Mouse (Mus musculus) cerebellum, adult 2 months (tissue): Measurements from ENCODE around the gene Pla2g10. TPM values are rescaled to one million over a fixed set of nuclear protein-coding genes. Genes with fewer than 3 reads are reported as not detected.

ENCODE experiments used
- DNase-seq, 2 experiments: peaks; one replicate each; pipeline ENCODE4 v3.0.0; 2021
- H3K27ac ChIP-seq: fragments of 200-500 bp; 2 replicates; pipeline ENCODE4 v1.5.1; 2012; ENCODE audit warnings: low read length, control low read depth, inconsistent platforms; ENCODE audit not compliant: insufficient read depth
- H3K27me3 ChIP-seq: fragments of 200-500 bp; 2 replicates; pipeline ENCODE4 v1.6.1; 2012; ENCODE audit warnings: inconsistent platforms, mild to moderate bottlenecking, low read length, moderate library complexity; ENCODE audit not compliant: control insufficient read depth, insufficient read depth
- H3K4me1 ChIP-seq: fragments of 200-500 bp; 2 replicates; pipeline ENCODE4 v1.6.1; 2011; ENCODE audit warnings: low read length; ENCODE audit not compliant: control insufficient read depth, insufficient read depth
- H3K4me3 ChIP-seq: fragments of 200-500 bp; replicated peaks from 2 replicates; pipeline ENCODE3; 2011; ENCODE audit warnings: mild to moderate bottlenecking, low read depth, low read length, control low read depth; ENCODE audit not compliant: insufficient read depth
- CTCF ChIP-seq: fragments of 200-500 bp; IDR thresholded peaks from 2 replicates; pipeline ENCODE4 v1.5.1; 2011; ENCODE audit warnings: low read depth, mild to moderate bottlenecking, control low read depth, low read length, moderate library complexity, borderline replicate concordance; ENCODE audit not compliant: insufficient read depth
- POLR2A ChIP-seq: fragments of 200-500 bp; IDR thresholded peaks from 2 replicates; pipeline ENCODE4 v1.6.1; 2011; ENCODE audit warnings: low read length, control low read depth, borderline replicate concordance; ENCODE audit not compliant: insufficient read depth
- WGBS: fragments of 180-500 bp; shearing (Covaris S2); methylation state at CpG from one replicate; pipeline ENCODE4 v1.1.7; 2018; 5-methylcytosine and 5-hydroxymethylcytosine counted together
- polyA plus RNA-seq: library from polyadenylated mRNA; depleted of rRNA; stranded (reverse); fragments of >200 nt; gene quantifications from 2 replicates; pipeline ENCODE4 v1.2.3, GENCODE M21; 2012

Pla2g10 gene
- polyA plus RNA-seq, 1 experiment, result not detected

DNA sequence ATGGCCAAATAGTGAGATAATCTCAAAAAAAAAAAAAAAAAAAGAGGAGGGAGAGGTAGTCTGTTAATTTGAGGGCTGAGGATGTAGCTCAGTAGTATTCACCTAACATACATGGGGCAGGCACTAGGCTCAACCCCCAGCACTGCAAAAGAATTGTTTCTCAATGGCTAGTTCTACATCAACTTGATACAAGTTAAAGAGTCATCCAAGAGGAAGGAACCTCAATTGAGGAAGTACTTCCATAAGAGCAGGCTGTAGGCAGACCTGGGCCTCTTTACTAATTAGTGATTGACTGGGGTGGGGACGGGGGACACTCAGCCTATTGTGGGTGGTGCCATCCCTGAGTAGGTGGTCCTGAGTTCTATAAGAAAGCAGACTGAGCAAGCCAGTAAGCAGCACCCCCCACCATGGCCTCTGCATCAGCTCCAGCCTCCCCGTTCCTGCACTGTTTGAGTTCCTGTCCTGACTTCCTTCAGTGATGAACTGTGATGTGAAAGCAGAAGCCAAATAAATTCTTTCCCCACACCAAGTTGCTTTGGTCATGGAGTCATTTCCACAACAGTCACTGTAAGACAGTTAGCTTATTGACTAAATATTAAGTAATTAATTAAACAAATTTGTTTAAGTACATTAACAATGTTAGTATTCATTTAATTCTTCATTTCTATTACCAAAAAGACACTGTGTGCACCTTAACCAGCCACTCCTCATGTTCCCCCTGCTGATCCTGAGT, 13.8 kb downstream of the Pla2g10 start:
- H3K27me3 ChIP-seq, result no peaks in the 10 kb centered on the region
- WGBS, result 83% methylated on average over 2 of the region's 2 CpGs
- H3K4me3 ChIP-seq, result no peak overlapping the region
- no peak for DNase-seq
- H3K4me1 ChIP-seq, result no peaks in the 10 kb centered on the region
- no peak for TF ChIP-seq CTCF
- TF ChIP-seq POLR2A, result no peak
- H3K27ac ChIP-seq, result no peak overlapping the region

DNA sequence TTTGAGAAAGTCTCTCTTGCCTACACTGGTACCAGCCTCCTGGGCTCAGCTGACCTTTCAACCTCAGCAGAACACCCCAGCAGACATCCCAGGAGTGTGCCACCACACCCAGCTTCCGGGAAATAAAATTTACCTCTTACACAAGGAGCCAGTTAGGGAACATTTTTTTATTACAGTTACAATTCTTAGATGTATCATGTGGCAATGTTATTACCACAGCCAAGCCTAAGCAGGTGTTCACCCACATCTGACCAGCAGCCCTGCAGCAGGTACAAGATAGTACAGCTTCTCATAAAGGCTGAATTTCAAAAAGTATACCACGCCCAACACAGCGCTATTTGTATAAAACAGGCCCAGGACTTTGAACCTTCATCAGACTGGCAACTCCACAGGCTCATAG, 15.9 kb downstream of the Pla2g10 start:
- no peak for DNase-seq
- 93% methylated on average over 3 of the region's 3 CpGs for WGBS
- Histone ChIP-seq H3K27ac (no peak overlapping the region), H3K27me3 (no peaks in the 10 kb centered on the region), H3K4me1 (no peaks in the 10 kb centered on the region), H3K4me3 (no peak overlapping the region)
- TF ChIP-seq POLR2A (no peak), CTCF (no peak)

DNA sequence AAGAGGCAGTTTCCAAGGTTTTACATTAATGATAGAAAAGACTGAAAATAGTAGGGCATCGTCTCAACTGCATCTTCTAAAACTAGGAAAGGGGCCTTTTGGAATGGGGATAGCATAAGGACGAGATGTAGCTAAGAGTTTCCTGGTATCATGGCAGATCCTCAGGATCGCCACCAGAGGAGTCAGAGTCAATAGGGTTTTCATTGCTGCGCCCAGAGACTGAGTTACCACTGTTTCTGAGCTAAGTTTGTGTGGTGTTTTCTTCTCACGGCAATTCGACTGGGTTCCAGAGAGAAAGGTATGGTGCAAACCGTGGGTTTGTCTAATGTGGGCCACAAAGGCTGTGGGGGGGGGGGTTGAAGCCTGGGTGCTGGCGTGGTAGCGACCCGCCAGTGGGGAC, 26.1 kb downstream of the Pla2g10 start:
- no peak for DNase-seq
- no peak overlapping the region for H3K27ac ChIP-seq
- H3K4me3 ChIP-seq, result no peak overlapping the region
- H3K27me3 ChIP-seq, result no peaks in the 10 kb centered on the region
- no peak for TF ChIP-seq CTCF
- TF ChIP-seq POLR2A, result no peak
- 93% methylated on average over 10 of the region's 10 CpGs for WGBS
- H3K4me1 ChIP-seq, result no peaks in the 10 kb centered on the region

DNA sequence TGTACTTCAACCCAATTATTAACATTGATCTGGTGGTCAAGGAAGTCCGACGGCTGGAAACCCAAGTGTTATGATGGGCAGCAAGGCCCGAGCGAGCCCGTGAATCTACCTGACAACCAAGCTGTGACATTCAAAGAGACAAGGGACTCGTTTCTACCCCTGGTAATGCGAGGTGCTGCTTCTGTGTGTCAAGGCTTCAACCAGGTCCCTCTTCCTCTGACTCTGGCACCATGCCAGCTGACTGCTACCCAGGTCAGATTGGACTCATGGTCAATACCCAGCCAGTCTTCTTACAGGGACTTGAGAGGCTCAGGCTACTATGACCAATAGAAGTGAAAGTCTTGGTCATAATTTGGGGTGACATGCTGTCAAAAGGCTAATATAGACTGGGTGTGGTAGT, 28.6 kb downstream of the Pla2g10 start:
- no peak overlapping the region for H3K27ac ChIP-seq
- H3K4me3 ChIP-seq, result no peak overlapping the region
- H3K27me3 ChIP-seq, result no peaks in the 10 kb centered on the region
- DNase-seq, result peak; percentile 8 to 16
- 97% methylated on average over 7 of the region's 7 CpGs for WGBS
- H3K4me1 ChIP-seq, result no peaks in the 10 kb centered on the region
- TF ChIP-seq POLR2A, result no peak
- no peak for TF ChIP-seq CTCF

DNA sequence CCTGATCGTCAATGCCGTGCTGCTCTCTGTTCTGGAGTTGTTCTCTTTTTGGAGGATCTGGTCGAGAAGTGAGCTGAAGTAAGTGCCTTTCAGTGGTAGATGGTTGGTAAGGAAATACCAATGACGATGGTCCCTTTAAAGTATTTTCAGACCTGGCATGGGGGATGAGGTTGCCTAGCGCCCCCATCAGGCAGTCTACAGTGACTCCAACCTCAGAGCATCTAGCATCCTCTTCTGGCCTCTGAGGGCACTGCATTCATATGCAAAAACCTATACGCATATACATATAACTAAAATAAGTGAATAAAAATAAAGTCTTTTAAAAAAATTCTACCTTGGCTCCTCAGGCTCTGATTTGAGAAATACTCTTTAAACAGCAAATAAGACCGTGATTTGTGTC, 31.8 kb downstream of the Pla2g10 start:
- Histone ChIP-seq H3K4me1 (no peaks in the 10 kb centered on the region), H3K27ac (no peak overlapping the region), H3K4me3 (no peak overlapping the region), H3K27me3 (no peaks in the 10 kb centered on the region)
- WGBS, result 90% methylated on average over 7 of the region's 7 CpGs
- DNase-seq, result no peak
- TF ChIP-seq CTCF (no peak), POLR2A (no peak)

DNA sequence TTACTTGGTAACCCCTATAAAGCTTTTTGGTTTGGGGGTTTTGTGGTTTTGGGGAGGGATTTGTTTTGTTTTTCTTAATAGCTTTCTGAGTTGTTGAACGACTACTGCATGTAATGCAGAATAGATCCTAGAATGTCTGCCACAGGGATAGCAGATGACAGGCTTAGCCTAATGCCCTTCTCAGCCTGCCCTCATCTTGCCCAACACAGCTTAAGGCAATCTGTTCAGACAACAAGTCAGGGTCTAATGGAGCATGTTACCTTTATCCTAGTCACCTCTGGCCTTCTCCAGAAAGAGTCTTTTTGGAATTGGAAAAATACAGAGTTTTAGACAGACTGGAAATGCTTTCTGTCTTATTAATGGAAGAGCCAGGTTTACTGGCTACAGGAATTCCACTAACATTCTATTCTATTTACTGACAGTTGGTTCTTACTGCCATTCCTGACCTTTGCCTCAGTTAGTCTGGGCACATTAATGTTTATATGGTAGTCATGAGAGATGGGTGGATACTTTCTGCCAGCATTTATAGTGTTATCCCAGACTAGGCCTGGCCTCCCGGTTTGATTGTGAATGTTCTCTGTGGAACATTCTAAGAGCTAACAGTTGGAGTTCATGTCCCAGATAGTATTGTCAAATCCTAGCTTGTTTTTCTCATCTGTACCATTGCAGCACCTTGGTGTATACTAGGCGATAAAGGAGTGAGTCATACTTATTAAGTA, 52.0 kb downstream of the Pla2g10 start:
- H3K27ac ChIP-seq, result no peak overlapping the region
- DNase-seq, result no peak
- TF ChIP-seq POLR2A (no peak), CTCF (no peak)
- H3K4me1 ChIP-seq, result no peaks in the 10 kb centered on the region
- 85% methylated on average over 3 of the region's 3 CpGs for WGBS
- H3K4me3 ChIP-seq, result no peak overlapping the region
- no peaks in the 10 kb centered on the region for H3K27me3 ChIP-seq

DNA sequence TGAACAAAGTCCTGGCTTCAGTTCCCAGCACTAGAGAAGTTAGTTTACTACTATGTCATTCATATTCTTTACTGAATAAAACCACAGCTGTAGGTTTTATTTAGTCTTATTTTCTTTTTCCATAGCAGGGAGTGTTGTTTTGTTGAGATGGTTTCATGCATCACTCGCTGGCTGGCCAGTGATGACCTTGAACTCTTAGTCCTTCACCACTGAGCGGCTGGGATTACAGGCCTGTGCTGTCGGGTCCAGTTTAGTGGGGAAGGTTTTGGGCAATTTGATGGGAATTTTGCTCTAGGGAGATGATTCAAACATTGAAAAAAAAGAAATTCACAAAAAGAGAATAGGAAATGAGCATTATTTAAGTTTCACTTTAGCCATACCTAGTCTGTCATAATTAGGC, 56.3 kb downstream of the Pla2g10 start:
- H3K4me3 ChIP-seq, result no peak overlapping the region
- H3K4me1 ChIP-seq, result no peaks in the 10 kb centered on the region
- no peak for DNase-seq
- H3K27me3 ChIP-seq, result no peaks in the 10 kb centered on the region
- no peak for TF ChIP-seq POLR2A
- TF ChIP-seq CTCF, result no peak
- WGBS, result 95% methylated on average over 3 of the region's 3 CpGs
- H3K27ac ChIP-seq, result no peak overlapping the region

DNA sequence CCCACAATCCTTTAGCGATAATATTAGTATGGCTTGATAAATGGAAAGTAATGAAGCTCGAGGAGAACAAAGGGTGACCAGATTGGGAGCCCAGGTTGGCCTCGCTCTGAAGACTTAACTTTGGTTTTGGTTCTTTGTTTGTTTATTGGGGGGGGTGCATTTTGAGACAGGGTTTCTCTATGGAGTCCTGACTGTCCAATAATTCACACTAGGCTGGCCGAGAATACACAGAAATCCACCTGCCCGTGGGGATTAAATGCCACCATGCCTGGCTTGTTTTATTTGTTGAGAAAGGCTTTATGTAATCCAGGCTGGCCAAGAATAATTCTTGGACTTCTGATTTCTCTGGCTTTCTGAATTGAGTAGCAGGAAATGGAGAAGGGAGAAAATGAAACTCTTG, 57.7 kb downstream of the Pla2g10 start:
- H3K27ac ChIP-seq, result no peak overlapping the region
- 68% methylated on average over 5 of the region's 5 CpGs for WGBS
- no peaks in the 10 kb centered on the region for H3K27me3 ChIP-seq
- TF ChIP-seq CTCF (no peak), POLR2A (no peak)
- no peaks in the 10 kb centered on the region for H3K4me1 ChIP-seq
- H3K4me3 ChIP-seq, result no peak overlapping the region
- no peak for DNase-seq

DNA sequence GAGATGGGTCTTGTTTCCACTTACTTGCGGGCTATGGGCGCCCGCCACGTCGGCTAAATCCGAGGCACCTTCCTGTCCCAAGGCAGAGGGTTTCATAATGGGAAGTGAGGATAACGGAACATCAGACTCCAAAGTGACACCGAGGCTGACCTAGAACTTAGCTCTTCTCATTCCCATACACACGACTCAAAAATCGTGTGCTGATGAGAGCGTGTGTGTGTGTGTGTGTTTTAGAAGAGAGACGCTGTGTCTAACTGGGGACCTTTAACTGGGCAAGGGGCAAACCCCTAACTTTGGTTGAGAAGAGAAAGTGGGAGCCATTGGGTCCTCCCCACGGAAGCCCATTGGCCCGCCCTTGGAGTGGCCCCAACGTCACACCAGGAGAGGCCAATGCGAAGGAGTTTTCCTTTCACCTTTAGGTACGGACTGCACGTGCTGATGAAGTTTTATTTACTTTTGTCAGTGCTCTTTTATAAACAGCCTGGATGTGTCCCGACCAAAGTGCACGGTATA, 58.3 kb downstream of the Pla2g10 start:
- TF ChIP-seq CTCF (no peak), POLR2A (no peak)
- no peaks in the 10 kb centered on the region for H3K4me1 ChIP-seq
- H3K27me3 ChIP-seq, result no peaks in the 10 kb centered on the region
- peak overlapping the region; percentile 62; the same call in 1 of the 2 replicates for H3K27ac ChIP-seq
- under 1% methylated on average over 20 of the region's 20 CpGs for WGBS
- DNase-seq, result peak; percentile 45 to 52
- H3K4me3 ChIP-seq, result peak overlapping the region; percentile 70
